Mouse (Mus musculus) layer of hippocampus, adult 11-12 months (tissue): Measurements from ENCODE around the gene Racgap1.

Experiments
- DNase-seq: peaks from one replicate; pipeline ENCODE4 v3.0.0; 2022; ENCODE audit warnings: low spot score

Gene Racgap1

DNA sequence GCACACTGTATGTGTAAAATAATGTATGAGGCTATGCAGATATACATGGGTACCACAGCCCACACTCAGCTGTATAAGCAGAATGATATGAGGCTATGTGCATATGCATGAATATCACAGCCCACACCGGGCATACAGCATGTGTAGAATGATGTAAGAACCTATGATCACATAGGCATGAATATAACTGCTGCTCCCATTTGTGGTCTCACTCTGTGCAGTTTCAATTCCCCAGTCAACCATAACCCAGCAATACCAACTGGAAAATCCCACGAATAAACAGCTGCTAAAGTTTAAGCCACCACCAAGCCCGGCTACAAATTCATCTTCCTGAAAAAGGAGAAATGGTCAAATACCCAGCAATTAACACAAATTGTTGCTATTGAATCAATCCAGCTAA lies 32.9 kb downstream of the Racgap1 start:
- no peak for DNase-seq

- no peak for DNase-seq
These were observed 36.2 kb downstream of the Racgap1 start for GRCm38 (mm10) chr15:99615246-99615645.

- DNase-seq = no peak
These were observed 36.7 kb downstream of the Racgap1 start for GRCm38 (mm10) chr15:99614753-99615152.

- no peak for DNase-seq
These were observed 37.2 kb downstream of the Racgap1 start for GRCm38 (mm10) chr15:99614273-99614672.

GRCm38 (mm10) chr15:99611563-99611962 lies 39.9 kb downstream of the Racgap1 start:
- no peak for DNase-seq

DNA sequence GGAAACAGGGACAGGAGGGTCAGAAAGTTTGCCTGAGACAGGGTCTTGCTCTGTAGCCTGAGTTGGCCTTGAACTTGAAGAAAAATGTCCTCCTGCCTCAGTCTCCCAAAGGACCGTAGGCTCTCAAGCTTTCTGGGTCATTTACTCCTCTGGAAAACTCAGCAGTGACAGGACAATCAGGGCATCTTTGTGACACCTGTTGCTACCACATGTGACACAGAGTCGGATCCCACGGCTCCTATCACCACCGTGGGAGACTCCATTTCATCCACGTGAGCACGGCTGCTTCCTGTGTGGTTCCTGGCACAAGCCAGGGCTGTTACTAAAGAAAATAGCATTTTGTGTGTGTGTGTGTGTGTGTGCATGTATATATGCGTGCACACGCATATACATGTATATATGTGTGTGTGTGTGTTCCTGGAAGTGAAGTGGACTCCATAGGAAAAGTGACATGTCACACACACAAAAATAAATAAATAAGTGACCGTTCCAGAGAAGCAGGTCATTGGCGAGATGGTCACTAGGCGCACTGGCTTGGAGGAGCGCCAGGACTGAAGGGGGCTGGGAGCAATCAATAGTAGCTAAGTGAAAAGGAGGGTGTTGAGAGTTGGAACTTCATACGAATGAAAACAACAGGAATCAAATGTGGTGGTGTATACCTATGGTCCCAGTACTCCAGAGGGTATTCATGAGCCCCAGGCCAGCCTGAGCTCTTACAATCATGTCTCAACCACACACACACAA lies 42.9 kb downstream of the Racgap1 start:
- DNase-seq = no peak

GRCm38 (mm10) chr15:99607388-99608113 lies 43.9 kb downstream of the Racgap1 start:
- peak; percentile 40 for DNase-seq

DNA sequence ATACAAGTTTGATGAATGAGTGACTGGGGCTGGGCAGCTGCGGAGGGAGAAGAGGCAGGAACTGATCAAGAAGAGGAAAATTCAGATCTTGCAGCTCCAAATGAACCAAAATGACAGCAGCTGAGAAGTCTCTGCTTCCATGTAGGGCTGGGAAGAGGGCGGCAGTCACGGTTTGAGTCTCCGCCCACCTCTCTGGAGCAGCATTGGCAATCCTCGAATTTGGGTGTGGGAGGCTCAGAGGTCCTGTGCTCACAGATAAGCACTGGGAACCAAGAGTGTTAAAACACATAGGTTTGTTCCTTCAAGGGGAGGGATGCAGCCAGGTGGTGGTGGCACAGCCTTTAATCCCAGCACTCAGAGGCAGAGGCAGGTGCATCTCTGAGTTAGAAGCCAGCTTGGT lies 44.9 kb downstream of the Racgap1 start:
- DNase-seq = no peak

DNA sequence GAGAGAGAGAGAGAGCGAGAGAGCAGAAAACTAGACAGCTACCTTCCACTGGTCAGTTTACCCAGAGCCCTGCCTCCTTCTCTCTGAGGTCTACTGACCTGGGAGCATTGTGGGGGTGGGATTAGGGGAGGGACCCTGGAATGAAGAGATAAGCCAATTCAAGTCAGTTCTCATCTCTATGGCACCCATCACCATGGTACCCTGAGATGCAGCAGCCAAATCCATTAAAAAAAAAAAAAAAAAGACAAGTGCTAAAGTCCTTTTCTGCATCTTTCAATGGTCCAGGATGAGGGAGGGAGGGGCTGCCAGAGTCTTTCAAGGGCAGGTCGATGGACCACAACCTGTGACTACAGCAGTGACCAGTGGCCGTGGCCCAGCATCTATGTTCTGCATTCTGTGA lies 45.9 kb downstream of the Racgap1 start:
- DNase-seq = no peak

DNA sequence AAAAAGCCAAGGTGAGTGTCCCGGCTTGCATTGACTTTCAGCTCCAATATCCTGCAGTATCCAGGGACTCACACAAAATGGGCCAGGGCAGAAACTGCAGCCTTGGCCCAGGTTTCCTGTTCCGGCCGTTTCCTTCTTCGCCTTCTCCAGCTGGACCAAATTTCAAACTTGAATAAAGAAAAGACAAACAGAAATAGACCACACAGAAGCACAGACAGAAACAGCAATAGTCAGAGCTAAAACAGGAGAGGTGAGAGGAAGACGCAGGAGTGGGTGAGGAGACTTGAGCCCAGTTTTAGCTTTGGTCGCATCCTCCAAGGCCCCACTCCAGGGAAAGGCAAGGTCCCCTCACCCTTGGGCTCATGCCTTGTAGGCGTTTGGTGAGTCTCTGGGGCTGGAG lies 48.2 kb downstream of the Racgap1 start:
- no peak for DNase-seq

GRCm38 (mm10) chr15:99602206-99602820 lies 49.1 kb downstream of the Racgap1 start:
- DNase-seq = no peak

- no peak for DNase-seq
These were observed 49.7 kb downstream of the Racgap1 start for GRCm38 (mm10) chr15:99601823-99602120.

DNA sequence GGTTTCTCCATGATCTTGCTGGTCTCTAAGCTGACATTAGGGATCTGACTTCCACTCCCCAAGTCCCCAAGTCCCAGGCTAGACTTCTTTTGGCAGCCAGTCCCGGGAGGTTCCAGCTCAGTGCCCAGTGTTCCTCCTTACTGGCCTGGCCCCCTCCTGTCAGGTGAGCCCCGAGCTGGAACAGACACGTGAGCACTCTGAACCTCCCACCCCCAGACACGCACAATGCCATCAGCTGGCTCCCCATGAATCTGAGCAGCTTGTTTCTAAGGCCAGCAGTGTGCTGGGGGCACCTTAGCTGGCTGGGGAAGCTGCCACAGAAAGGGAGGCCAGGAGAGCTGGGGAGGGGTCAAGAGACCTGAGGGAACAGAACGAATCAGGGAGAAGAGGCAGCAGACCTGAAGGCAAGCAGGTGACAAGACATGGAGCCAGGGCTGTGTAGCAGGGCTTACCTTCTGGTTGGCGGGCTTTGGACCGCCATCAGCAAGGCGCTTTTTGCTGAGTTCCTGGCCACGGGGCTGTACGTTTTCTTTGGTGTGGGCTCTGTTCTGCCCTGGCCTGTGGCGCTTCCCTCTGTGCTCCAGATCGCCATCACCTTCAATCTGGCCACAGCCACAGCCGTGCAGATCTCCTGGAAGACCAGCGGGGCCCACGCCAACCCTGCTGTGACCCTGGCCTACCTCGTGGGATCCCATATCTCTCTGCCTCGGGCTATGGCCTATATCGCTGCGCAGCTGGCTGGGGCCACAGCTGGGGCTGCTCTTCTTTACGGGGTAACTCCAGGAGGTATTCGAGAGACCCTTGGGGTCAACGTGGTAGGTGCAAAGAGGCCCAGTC lies 50.3 kb downstream of the Racgap1 start, which contains the start of gene Aqp6:
Gene Aqp6 (plus strand): TSS at position 415 of the 837 bp plus-strand sequence.
- DNase-seq = no peak

DNA sequence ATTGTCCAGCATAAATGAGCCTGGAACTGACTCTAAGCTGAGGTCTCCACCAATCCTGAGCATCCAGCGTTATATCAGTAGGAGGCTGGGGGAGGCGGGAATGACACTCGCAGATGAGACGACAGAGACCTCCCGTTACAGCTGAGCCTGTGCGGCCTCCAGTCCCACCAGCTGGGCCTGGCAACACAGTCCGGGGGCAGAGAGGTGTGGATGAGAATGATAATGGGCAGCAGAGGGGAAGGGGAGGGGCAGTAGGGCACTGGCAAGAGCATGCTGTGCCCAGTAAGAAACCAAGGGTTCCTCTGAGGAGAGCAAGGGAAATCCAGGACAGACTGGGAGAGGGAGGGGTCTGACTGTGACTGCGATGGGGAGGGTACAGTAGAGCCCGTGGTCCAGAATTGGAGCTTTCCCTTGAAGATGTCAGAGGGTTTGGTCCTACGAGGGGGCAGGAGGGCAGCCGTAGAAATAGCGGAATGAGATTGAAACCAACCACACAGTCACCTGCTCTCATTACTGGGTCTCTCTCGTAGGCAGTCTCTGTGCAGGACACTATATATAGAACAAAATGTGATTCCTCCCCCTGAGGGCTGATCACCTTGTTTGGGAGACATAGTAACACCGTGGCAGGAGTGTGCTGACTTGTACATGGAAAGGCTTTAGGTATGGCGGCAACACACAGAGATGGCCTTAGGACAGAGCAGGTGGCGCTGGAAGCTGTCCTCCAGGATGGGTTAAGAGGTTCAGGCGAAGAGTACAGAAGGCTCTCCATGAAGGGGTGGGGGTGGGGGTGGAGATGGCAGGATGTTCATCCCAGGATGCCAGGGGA lies 52.0 kb downstream of the Racgap1 start:
- DNase-seq = no peak

DNA sequence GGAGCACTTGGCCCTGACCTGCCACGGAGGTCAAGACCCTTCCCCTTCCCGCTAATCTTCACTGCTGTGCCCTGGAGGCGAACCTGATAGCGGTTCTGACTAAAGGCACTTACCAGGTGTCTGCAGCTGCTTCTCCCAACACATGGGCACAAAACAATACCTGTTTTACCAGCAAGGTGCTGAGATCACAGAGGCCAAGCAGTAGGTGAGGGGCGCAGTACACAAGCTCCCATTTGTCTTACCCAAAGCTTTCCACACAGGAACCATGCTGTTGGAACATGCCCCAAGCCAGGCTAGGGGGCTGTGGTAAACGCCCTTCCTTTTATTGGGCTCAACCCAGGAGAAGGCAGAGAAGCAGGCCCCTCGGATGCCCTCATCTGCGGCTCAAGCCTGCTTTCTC lies 53.9 kb downstream of the Racgap1 start:
- DNase-seq = no peak

DNA sequence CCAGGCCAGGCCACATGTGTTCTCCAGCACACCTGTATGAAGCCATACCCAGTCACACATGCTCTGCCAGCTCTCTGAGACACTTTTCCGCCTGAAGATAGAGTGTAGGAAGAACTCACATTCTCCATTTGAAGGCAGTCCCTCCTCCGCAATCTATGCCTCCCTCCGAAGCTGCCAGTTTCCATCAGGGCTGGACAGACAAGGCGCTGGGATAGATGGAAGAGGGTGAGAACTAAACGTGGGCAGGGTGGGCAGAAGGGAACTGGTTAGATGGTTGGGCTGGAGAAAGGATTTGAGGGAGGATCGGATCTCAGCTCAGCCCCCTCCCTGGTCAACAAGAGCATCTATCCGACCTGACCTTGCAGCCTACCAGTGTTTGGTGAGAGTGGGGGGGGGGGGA lies 54.6 kb downstream of the Racgap1 start:
- no peak for DNase-seq

DNA sequence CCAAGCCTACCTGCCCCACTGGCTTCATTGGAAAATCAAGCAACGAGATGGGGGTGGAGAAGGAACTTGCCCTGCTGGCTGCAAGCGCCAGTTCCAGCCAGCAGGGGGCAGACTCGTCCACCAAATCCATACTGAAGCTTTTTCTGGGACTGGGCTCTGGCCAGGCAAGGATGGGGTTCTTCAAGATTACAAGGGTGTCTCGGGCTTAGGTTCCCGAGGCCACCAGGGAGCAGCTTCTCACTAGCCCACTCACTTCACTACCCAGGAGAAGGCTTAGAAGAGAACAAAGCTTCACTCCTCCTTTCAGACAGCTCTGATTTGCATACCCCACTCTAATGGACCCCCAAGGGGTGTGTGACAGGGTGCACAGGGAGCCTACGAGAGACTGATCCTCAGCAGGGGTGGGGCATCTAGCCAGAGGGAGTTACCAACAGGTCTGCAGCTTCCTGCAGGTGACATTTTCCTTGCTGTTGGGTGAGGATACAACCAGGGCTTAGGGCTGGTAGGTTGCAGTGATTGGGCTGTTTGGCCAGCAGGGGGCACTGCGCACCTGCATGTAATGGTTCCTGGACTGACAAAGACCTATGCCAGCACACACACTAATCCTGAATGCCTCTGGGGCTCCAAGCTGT lies 55.3 kb downstream of the Racgap1 start:
- DNase-seq = peak; percentile 89

DNA sequence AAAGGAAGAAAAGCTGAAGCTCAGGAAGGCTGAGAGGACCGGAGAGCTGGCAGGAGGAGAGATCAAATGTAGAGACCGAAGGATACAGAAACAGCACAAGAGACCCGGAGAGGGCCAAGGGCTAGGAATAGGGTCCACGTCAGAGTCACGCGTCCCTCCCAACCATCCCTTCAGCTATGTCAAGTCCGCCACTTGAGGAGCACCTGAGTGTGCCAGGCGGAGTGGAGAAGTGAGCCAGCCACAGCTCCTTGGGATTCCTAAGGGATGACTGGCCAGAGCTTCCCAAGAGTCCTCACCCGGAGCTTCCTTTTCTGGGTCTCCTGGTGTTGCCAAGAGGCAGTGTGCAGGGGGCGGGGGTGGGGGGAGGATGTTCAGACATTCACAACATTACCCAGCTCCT lies 56.5 kb downstream of the Racgap1 start:
- no peak for DNase-seq

DNA sequence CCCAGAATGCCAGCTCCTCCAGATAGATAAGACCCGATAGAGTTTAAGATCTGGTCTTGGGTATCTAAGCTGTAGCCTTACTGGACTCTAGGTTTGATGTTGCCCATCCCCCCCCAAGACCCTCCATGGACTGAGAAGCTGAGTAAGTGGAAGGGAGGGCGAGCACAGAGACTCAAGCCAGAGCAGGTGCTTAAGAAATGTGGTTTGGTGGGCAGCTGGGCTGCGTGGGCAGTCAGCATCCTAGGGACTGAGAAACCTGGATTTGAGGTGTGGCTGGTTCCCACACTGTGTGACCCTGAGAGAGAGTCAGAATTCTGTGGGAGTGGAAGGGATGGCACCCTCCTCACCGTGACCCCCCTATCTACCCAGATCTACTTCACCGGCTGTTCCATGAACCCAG lies 58.6 kb downstream of the Racgap1 start:
- DNase-seq = no peak

DNA sequence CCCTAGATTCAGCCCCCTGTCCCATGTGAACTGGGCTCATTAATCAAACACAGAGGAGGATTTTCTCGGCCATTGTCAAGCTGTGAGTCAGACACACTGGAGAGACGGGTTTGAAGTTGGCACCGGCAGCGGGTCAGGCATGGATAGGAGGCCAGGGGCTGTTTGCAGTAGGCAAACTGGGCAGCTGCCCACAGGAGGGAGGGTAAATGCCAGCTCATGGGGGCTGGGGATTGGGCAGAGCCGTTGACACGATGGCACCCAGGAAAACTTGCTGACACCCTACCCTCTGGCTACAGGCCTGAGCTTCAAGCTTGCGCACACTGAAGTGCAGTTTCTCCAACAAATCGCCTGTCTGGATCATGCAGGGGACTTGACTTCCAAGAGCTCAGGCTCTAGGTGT lies 59.3 kb downstream of the Racgap1 start:
- DNase-seq = no peak

DNA sequence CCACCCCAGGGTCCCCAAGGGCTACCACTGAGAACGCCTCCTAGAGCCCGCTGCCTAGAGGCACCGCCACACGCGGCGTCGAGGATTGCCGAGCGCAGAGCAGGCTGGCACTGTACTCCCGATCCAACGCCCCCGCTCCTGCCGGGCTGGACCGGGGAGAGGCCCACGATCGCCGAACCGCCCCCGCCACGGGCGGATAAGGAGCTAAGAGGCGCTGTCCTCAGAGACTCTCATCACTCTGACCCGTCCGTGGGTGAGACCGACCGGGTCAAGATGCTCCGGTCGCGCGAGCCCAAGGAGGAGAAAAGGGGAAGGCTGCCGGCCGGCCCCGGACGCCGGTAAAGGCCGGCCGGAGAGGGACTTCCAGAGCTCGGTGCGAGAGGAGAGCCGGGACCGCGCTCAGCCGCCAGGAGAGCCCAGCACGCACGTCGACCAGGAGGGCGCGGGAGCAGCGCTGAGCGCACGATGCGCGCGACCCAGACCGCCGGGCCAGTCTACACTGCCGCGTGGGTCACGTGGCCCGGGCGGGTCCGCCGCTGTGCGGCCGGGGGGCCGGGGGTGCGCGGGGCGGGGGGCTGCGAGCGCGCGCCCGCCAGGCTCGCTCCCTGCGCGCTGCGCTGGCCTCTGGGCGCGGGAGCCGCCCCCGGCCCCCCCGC lies 60.9 kb downstream of the Racgap1 start, which contains the start of gene Aqp5:
Gene Aqp5 (plus strand): TSS at position 354 of the 656 bp plus-strand sequence.
- DNase-seq = no peak
